Mouse (Mus musculus) ES-Bruce4 (cell line): ENCODE measurements around the gene Grifin.

Experiments used
- EP300 ChIP-seq: IDR thresholded peaks from 2 replicates; pipeline ENCODE4 v1.6.1; 2011; ENCODE audit warnings: low read depth, low read length; ENCODE audit not compliant: insufficient read depth
- POLR2A ChIP-seq: IDR thresholded peaks from one replicate; pipeline ENCODE4 v1.8.1; 2011; ENCODE audit warnings: low read length; ENCODE audit not compliant: insufficient read depth

DNA sequence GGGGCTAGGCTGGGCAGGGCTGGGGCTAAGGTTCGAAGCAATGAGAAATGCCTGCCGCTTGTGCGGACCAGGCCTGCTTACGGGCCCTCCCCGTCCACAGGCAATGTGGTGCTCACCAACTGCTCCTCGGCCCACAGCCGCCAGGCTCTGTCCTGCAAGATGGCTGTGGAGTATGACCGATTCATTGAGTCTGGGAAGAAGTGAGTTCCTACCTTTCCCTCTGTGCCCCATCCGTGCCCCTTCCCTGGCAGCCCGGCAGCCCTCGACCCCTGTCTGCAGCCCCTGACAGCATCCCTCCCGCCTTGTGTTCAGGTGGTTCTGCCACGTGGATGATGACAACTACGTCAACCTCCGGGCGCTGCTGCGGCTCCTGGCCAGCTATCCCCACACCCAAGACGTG is 47.3 kb upstream of the Grifin start:
- TF ChIP-seq POLR2A (no peak), EP300 (no peak)
